Mouse (Mus musculus): ENCODE results near the gene Ikzf1.

The Ikzf1 gene

GRCm38 (mm10) chr11:11766736-11767135 is 81.9 kb downstream of the Ikzf1 start:
- no peak for DNase-seq (ENCODE audit: low spot score)

- DNase-seq (ENCODE audit: low spot score), result no peak
Measured at GRCm38 (mm10) chr11:11768057-11768456, 83.3 kb downstream of the Ikzf1 start.

GRCm38 (mm10) chr11:11769281-11769680 is 84.5 kb downstream of the Ikzf1 start:
- DNase-seq (ENCODE audit: low spot score), result no peak

GRCm38 (mm10) chr11:11770691-11771090 is 85.9 kb downstream of the Ikzf1 start:
- no peak for DNase-seq (ENCODE audit: low spot score)

- no peak for DNase-seq (ENCODE audit: low spot score)
Measured at GRCm38 (mm10) chr11:11772196-11772595, 87.4 kb downstream of the Ikzf1 start.

- no peak for DNase-seq (ENCODE audit: low spot score)
Measured at GRCm38 (mm10) chr11:11774384-11774783, 89.6 kb downstream of the Ikzf1 start.

GRCm38 (mm10) chr11:11774893-11775292 is 90.1 kb downstream of the Ikzf1 start:
- DNase-seq (ENCODE audit: low spot score), result no peak

- no peak for DNase-seq (ENCODE audit: low spot score)
Measured at GRCm38 (mm10) chr11:11776071-11776821, 91.4 kb downstream of the Ikzf1 start.

- no peak for DNase-seq (ENCODE audit: low spot score)
Measured at GRCm38 (mm10) chr11:11776822-11777174, 92.0 kb downstream of the Ikzf1 start.

- DNase-seq (ENCODE audit: low spot score), result no peak
Measured at GRCm38 (mm10) chr11:11777246-11777645, 92.4 kb downstream of the Ikzf1 start.

GRCm38 (mm10) chr11:11777796-11778195 is 93.0 kb downstream of the Ikzf1 start:
- DNase-seq (ENCODE audit: low spot score), result no peak

- no peak for DNase-seq (ENCODE audit: low spot score)
Measured at GRCm38 (mm10) chr11:11778345-11778744, 93.5 kb downstream of the Ikzf1 start.

- DNase-seq (ENCODE audit: low spot score), result no peak
Measured at GRCm38 (mm10) chr11:11781728-11782127, 96.9 kb downstream of the Ikzf1 start.

GRCm38 (mm10) chr11:11785457-11785856 is 100.7 kb downstream of the Ikzf1 start:
- DNase-seq (ENCODE audit: low spot score), result no peak

- DNase-seq (ENCODE audit: low spot score), result peak; percentile 87
Measured at GRCm38 (mm10) chr11:11788521-11788974, 103.7 kb downstream of the Ikzf1 start.

- DNase-seq (ENCODE audit: low spot score), result no peak
Measured at GRCm38 (mm10) chr11:11794626-11795025, 109.8 kb downstream of the Ikzf1 start.

- no peak for DNase-seq (ENCODE audit: low spot score)
Measured at GRCm38 (mm10) chr11:11798690-11799089, 113.9 kb downstream of the Ikzf1 start.

- DNase-seq (ENCODE audit: low spot score), result no peak
Measured at GRCm38 (mm10) chr11:11800304-11800703, 115.5 kb downstream of the Ikzf1 start.

GRCm38 (mm10) chr11:11801067-11801466 is 116.3 kb downstream of the Ikzf1 start:
- DNase-seq (ENCODE audit: low spot score), result no peak

- DNase-seq (ENCODE audit: low spot score), result no peak
Measured at GRCm38 (mm10) chr11:11804421-11804820, 119.6 kb downstream of the Ikzf1 start.

- DNase-seq (ENCODE audit: low spot score), result no peak
Measured at GRCm38 (mm10) chr11:11805951-11806350, 121.1 kb downstream of the Ikzf1 start.

- no peak for DNase-seq (ENCODE audit: low spot score)
Measured at GRCm38 (mm10) chr11:11808035-11808819, 123.4 kb downstream of the Ikzf1 start.

GRCm38 (mm10) chr11:11808820-11809403 is 124.1 kb downstream of the Ikzf1 start, which contains the start of gene Fignl1:
TSS of gene Fignl1 (minus strand) at chr11:11808962.
- DNase-seq (ENCODE audit: low spot score), result peak; percentile 98

Measured in testis, postnatal 10 days (tissue).